Mouse (Mus musculus) ES-E14 (cell line): ENCODE measurements around the gene Slc28a1. TPM values are rescaled to one million over a fixed set of nuclear protein-coding genes. Genes with fewer than 3 reads are reported as not detected.

Source experiments
- DNase-seq: peaks from one replicate; pipeline ENCODE4 v3.0.0-alpha.2; 2013; ENCODE audit warnings: low read depth, low spot score
- H3K27ac ChIP-seq: 2 replicates; pipeline ENCODE4 v1.5.1; 2012; ENCODE audit warnings: low read depth, mild to moderate bottlenecking, low read length, moderate library complexity, mixed read lengths; ENCODE audit not compliant: poor library complexity, insufficient read depth, severe bottlenecking
- H3K36me3 ChIP-seq: 2 replicates; pipeline ENCODE4 v1.6.1; 2012; ENCODE audit warnings: mild to moderate bottlenecking, low read length, moderate library complexity, mixed read lengths; ENCODE audit not compliant: control insufficient read depth, poor library complexity, insufficient read depth, severe bottlenecking
- H3K4me1 ChIP-seq, 2 experiments: fragments of 150-350 bp in 1 of 2; sonication (generic) in 1 of 2; 2 replicates each; pipeline ENCODE4 v1.6.1; 2012; ENCODE audit warnings: low read length in 2 of 2, mild to moderate bottlenecking in 1 of 2, mixed read lengths in 1 of 2; ENCODE audit not compliant: control insufficient read depth in 2 of 2, insufficient read depth in 2 of 2, poor library complexity in 1 of 2
- H3K4me3 ChIP-seq, 2 experiments: fragments of 150-350 bp in 1 of 2; sonication (generic) in 1 of 2; 2 replicates each; pipeline ENCODE4 v1.5.1; 2012; ENCODE audit warnings: low read length in 2 of 2, low read depth in 1 of 2, mild to moderate bottlenecking in 1 of 2, mixed read lengths in 1 of 2; ENCODE audit not compliant: insufficient read depth in 1 of 2, poor library complexity in 1 of 2, severe bottlenecking in 1 of 2
- H3K9ac ChIP-seq: 2 replicates; pipeline ENCODE4 v1.6.1; 2012; ENCODE audit warnings: low read depth, mild to moderate bottlenecking, low read length, mixed read lengths; ENCODE audit not compliant: poor library complexity, insufficient read depth, severe bottlenecking
- H3K9me3 ChIP-seq: fragments of 150-350 bp; sonication (generic); 2 replicates; pipeline ENCODE4 v1.6.1; 2012; ENCODE audit warnings: low read depth, mild to moderate bottlenecking, low read length; ENCODE audit not compliant: control insufficient read depth, insufficient read depth
- CHD2 ChIP-seq: IDR thresholded peaks from 2 replicates; pipeline ENCODE4 v1.6.1; 2014; ENCODE audit warnings: mild to moderate bottlenecking, low read depth, low read length, inconsistent platforms
- HCFC1 ChIP-seq: IDR thresholded peaks from 2 replicates; pipeline ENCODE4 v1.6.1; 2012; ENCODE audit warnings: low read length, inconsistent platforms, borderline replicate concordance; ENCODE audit not compliant: insufficient read depth
- MAFK ChIP-seq: IDR thresholded peaks from 2 replicates; pipeline ENCODE4 v1.6.1; 2014; ENCODE audit warnings: mild to moderate bottlenecking, low read depth, low read length, inconsistent platforms; ENCODE audit not compliant: insufficient read depth
- ZC3H11A ChIP-seq: IDR thresholded peaks from 2 replicates; pipeline ENCODE4 v1.6.1; 2012; ENCODE audit warnings: low read depth, mild to moderate bottlenecking, inconsistent platforms, low read length, borderline replicate concordance
- ZNF384 ChIP-seq: IDR thresholded peaks from 2 replicates; pipeline ENCODE4 v1.6.1; 2012; ENCODE audit warnings: low read depth, low read length, inconsistent platforms
- in situ Hi-C, 2 experiments: fragments of 600-800 bp; cut with MboI; formaldehyde crosslinking; loops; one replicate each; pipeline ENCODE4 v1.15.1; 2025; ENCODE audit warnings: low sequenced_read_pairs in 2 of 2, inconsistent platforms in 1 of 2; ENCODE audit not compliant: unreplicated experiment in 2 of 2
- total RNA-seq: library from RNA; depleted of rRNA; stranded (reverse); fragments of 300-350 nt; gene quantifications from 2 replicates; pipeline ENCODE4 v1.2.3, GENCODE M21; 2012

Slc28a1 gene
- total RNA-seq, 1 experiment, result 44.8 TPM

GRCm38 (mm10) chr7:81158933-81159332, 44.3 kb downstream of the Slc28a1 start:
- peaks cover 17% of the 10 kb centered on the region; the same call in 1 of the 2 replicates for H3K36me3 ChIP-seq
- no peak overlapping the region for H3K4me3 ChIP-seq
- in situ Hi-C loops, result loop anchor here (10.0 to 25.0 kb wide), 2 partner anchors 178 to 274 kb away; partner anchors contain the start of gene Rps17 (in 1 of the 2)
- no peak overlapping the region for H3K27ac ChIP-seq
- TF ChIP-seq ZNF384, result no peak
- no peak for TF ChIP-seq MAFK
- no peak for TF ChIP-seq ZC3H11A
- no peak for TF ChIP-seq HCFC1
- no peak for TF ChIP-seq CHD2
- no peak overlapping the region for H3K9ac ChIP-seq
- H3K9me3 ChIP-seq, result no peaks in the 10 kb centered on the region
- 0 out of 4 replicates have a peak, but pooled peaks cover 0 to 2% of the 10 kb centered on the region in 2 experiments for H3K4me1 ChIP-seq
- no peak for DNase-seq

- Histone ChIP-seq H3K9me3 (no peaks in the 10 kb centered on the region), H3K9ac (no peak overlapping the region), H3K36me3 (peaks cover 19% of the 10 kb centered on the region; the same call in 1 of the 2 replicates), H3K27ac (no peak overlapping the region), H3K4me3 (no peak overlapping the region), H3K4me1 (no peaks in the 10 kb centered on the region)
- DNase-seq, result no peak
- in situ Hi-C loops, result loop anchor here (5.0 to 25.0 kb wide), 2 partner anchors 176 kb away; partner anchors contain the start of gene Rps17 (in 1 of the 2)
- no peak for TF ChIP-seq CHD2
- no peak for TF ChIP-seq MAFK
- TF ChIP-seq HCFC1, result no peak
- TF ChIP-seq ZC3H11A, result no peak
- TF ChIP-seq ZNF384, result no peak
Measured at GRCm38 (mm10) chr7:81161666-81162065, 47.1 kb downstream of the Slc28a1 start.

- Histone ChIP-seq H3K4me1 (no peaks in the 10 kb centered on the region), H3K4me3 (no peak overlapping the region), H3K36me3 (peaks cover 20% of the 10 kb centered on the region; the same call in 1 of the 2 replicates), H3K9me3 (no peaks in the 10 kb centered on the region), H3K9ac (no peak overlapping the region), H3K27ac (no peak overlapping the region)
- in situ Hi-C loops, result loop anchor here (5.0 to 25.0 kb wide), 2 partner anchors 175 kb away; partner anchors contain the start of gene Rps17 (in 1 of the 2)
- peak; percentile 75 for DNase-seq
- TF ChIP-seq CHD2 (no peak), HCFC1 (no peak), ZNF384 (no peak), MAFK (no peak), ZC3H11A (peak; percentile 78)
Measured at GRCm38 (mm10) chr7:81162345-81162744, 47.7 kb downstream of the Slc28a1 start.

- Histone ChIP-seq H3K36me3 (peaks cover 32% of the 10 kb centered on the region; the same call in 1 of the 2 replicates), H3K9me3 (no peaks in the 10 kb centered on the region), H3K4me3 (no peak overlapping the region), H3K9ac (no peak overlapping the region), H3K27ac (no peak overlapping the region), H3K4me1 (no peaks in the 10 kb centered on the region)
- TF ChIP-seq CHD2 (no peak), ZNF384 (no peak), MAFK (no peak), HCFC1 (no peak), ZC3H11A (no peak)
- in situ Hi-C loops, result loop anchor here (5.0 to 25.0 kb wide), 2 partner anchors 173 kb away; partner anchors contain the start of gene Rps17 (in 1 of the 2)
- no peak for DNase-seq
Measured at GRCm38 (mm10) chr7:81164411-81164810, 49.8 kb downstream of the Slc28a1 start.
